Mouse (Mus musculus) spleen, postnatal 10 days (tissue): ENCODE measurements around the gene Vmn1r11.

Source experiments
- DNase-seq, 2 experiments: peaks; one replicate each; pipeline ENCODE4 v3.0.0; 2021 to 2022; ENCODE audit warnings: low spot score in 2 of 2

Gene Vmn1r11

GRCm38 (mm10) chr6:57133155-57133554 is at the start of gene Vmn1r11:
TSS of gene Vmn1r11 (plus strand) at chr6:57133455.
- DNase-seq = no peak

GRCm38 (mm10) chr6:57106358-57106757 is 26.9 kb upstream of the Vmn1r11 start:
- DNase-seq = no peak

GRCm38 (mm10) chr6:57109154-57109553 is 24.1 kb upstream of the Vmn1r11 start, which contains the start of gene Vmn1r10:
TSS of gene Vmn1r10 (plus strand) at chr6:57109454.
- no peak for DNase-seq

GRCm38 (mm10) chr6:57156619-57157018 is 23.4 kb downstream of the Vmn1r11 start, which contains the start of gene Vmn1r12:
TSS of gene Vmn1r12 (plus strand) at chr6:57156919.
- DNase-seq = no peak
